Comparison of ENCODE assay signal across 8 mouse cellular contexts in the genomic region with DNA sequence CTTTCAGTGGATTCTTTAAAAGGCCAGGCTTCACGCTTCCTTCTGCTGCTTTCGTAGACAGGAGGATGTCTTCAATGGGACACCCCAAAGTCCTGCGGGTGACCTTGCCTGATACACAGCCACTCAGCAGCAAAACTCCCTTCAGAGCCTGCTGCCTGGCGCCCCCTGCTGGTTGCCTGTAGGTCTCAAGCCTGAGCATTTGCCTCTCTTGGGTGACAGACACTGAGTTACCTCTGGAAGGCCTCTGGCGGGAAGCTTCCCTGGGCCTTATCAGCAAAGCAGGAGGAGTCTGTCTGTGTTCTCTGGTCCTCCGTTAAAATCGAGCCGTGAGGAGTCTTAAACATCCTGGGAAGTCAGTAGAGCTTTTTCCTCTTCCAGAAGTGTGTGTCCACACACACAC. TPM values are rescaled to one million over a fixed set of nuclear protein-coding genes. Genes with fewer than 3 reads are reported as not detected.
DNase-seq lines count a peak whose midpoint lies in the region; ATAC-seq and TF ChIP-seq lines count a peak whose summit lies in the region.

No protein-coding gene starts in this region.

- H3K36me3 ChIP-seq in ES-Bruce4 (ENCODE audit: control insufficient read depth, insufficient read depth, low read length, poor library complexity, severe bottlenecking): no peaks in the 10 kb centered on the region
- 0 out of 2 replicates have a peak, but pooled peaks cover 2% of the 10 kb centered on the region for H3K36me3 ChIP-seq in liver, embryonic 11.5 days (ENCODE audit: control insufficient read depth, insufficient read depth, low read length)

- WGBS in liver, embryonic 11.5 days: 19% methylated on average over 8 of the region's 8 CpGs

- DNase-seq in 3134 (ENCODE audit: extremely low read depth, insufficient read length, low spot score): peak; percentile 49
- DNase-seq in c-Kit-positive CD71-negative TER-119-negative erythroid progenitor cells, embryonic 14.5 days (ENCODE audit: low read depth): peak; percentile 62
- peak; percentile 31 to 57 for DNase-seq in frontal cortex, postnatal 14 days (ENCODE audit: low spot score in 2 of 2)
- peak; percentile 69 to 86 for DNase-seq in kidney, adult 8-10 months
- DNase-seq in liver, embryonic 11.5 days (ENCODE audit: low spot score): peak; percentile 86
- DNase-seq in ovary, postnatal 14 days (ENCODE audit: low spot score): peak; percentile 81
- DNase-seq in thymus, postnatal 25 days: peak; percentile 85

- no peak overlapping the region for H3K4me3 ChIP-seq in ES-Bruce4 (ENCODE audit: low read depth, low read length)
- H3K4me3 ChIP-seq in liver, embryonic 11.5 days (ENCODE audit: low read depth, low read length): no peak overlapping the region

- H3K4me1 ChIP-seq in ES-Bruce4 (ENCODE audit: control insufficient read depth, insufficient read depth, low read length): peaks cover 5% of the 10 kb centered on the region
- peaks cover 52% of the 10 kb centered on the region for H3K4me1 ChIP-seq in liver, embryonic 11.5 days (replicated peaks; ENCODE audit: control insufficient read depth, insufficient read depth, low read length)

- no peaks in the 10 kb centered on the region for H3K9me3 ChIP-seq in ES-Bruce4 (replicated peaks; ENCODE audit: control insufficient read depth, insufficient read depth, low read length, poor library complexity, severe bottlenecking)
- no peaks in the 10 kb centered on the region for H3K9me3 ChIP-seq in liver, embryonic 11.5 days (ENCODE audit: control insufficient read depth, low read length)

- peak; percentile 74 for ATAC-seq in liver, embryonic 11.5 days (replicated peaks; ENCODE audit: low FRiP score)

- no peak overlapping the region for H3K9ac ChIP-seq in ES-Bruce4 (ENCODE audit: low read depth, poor library complexity, severe bottlenecking)
- no peak overlapping the region for H3K9ac ChIP-seq in liver, embryonic 11.5 days (ENCODE audit: low read depth, low read length)

- TF ChIP-seq CTCF in ES-Bruce4 (IDR thresholded peaks at IDR 0.05; ENCODE audit: low read depth, low read length): peak; percentile 98

- no peaks in the 10 kb centered on the region for H3K27me3 ChIP-seq in ES-Bruce4 (ENCODE audit: control insufficient read depth, insufficient read depth, low read length, poor library complexity, severe bottlenecking)
- H3K27me3 ChIP-seq in liver, embryonic 11.5 days (replicated peaks; ENCODE audit: control insufficient read depth, insufficient read depth, low read length): no peaks in the 10 kb centered on the region

- no peak for TF ChIP-seq EP300 in ES-Bruce4 (IDR thresholded peaks at IDR 0.05; ENCODE audit: insufficient read depth, low read depth, low read length)

- H3K27ac ChIP-seq in ES-Bruce4 (ENCODE audit: insufficient read depth, low read length): no peak overlapping the region
- peak overlapping the region; percentile 30; the same call in 1 of the 2 replicates for H3K27ac ChIP-seq in liver, embryonic 11.5 days (ENCODE audit: low read depth, low read length)

- no peak for TF ChIP-seq POLR2A in ES-Bruce4 (IDR thresholded peaks at IDR 0.05; ENCODE audit: insufficient read depth, low read length)

- H3K4me2 ChIP-seq in liver, embryonic 11.5 days: peak overlapping the region; percentile 38

RNA-seq across cellular contexts. Expression of gene Snx9, which starts 49.3 kb away (rescaled TPM):
- polyA plus RNA-seq in ES-Bruce4 (2011; ENCODE audit: insufficient read depth, insufficient read length, low read depth, missing spikeins): 45.1 and 46.8 TPM in 2 replicates
- 31.2 and 35.4 TPM in 2 replicates for polyA plus RNA-seq in liver, embryonic 11.5 days (2014; fragmentation: Nextera tagmentation; extraction: Ambion mirVana)

RNA-seq across cellular contexts. Expression of gene Synj2, which starts 50.7 kb away (rescaled TPM):
- 7.6 and 11.3 TPM in 2 replicates for polyA plus RNA-seq in ES-Bruce4 (2011; ENCODE audit: insufficient read depth, insufficient read length, low read depth, missing spikeins)
- 2.2 TPM in 2 replicates for polyA plus RNA-seq in liver, embryonic 11.5 days (2014; fragmentation: Nextera tagmentation; extraction: Ambion mirVana)
